Mouse (Mus musculus) liver, embryonic 12.5 days (tissue): ENCODE measurements at regions not wholly inside any gene's neighbourhood (a gene's known extent, or its start where the extent isn't known, plus 50 kb on each side); places are given as distances from the start of the nearest gene placed in this dataset.

Experiments
- ATAC-seq: fragments of 200-750 bp; cut with Nextera tagmentation; 2 replicates; pipeline ENCODE4 v1.8.0; 2017; ENCODE audit warnings: moderate number of reproducible peaks, mild to moderate bottlenecking, moderate library complexity
- H3K27ac ChIP-seq: fragments of 300-500 bp; sonication (generic); 2 replicates; pipeline ENCODE4 v1.5.1; 2016; ENCODE audit warnings: mild to moderate bottlenecking
- H3K27me3 ChIP-seq: fragments of 300-500 bp; sonication (generic); replicated peaks from 2 replicates; pipeline ENCODE4 v1.6.1; 2016; ENCODE audit warnings: mild to moderate bottlenecking, moderate library complexity
- H3K36me3 ChIP-seq: fragments of 300-500 bp; sonication (generic); 2 replicates; pipeline ENCODE4 v1.6.1; 2016; ENCODE audit warnings: mild to moderate bottlenecking, moderate library complexity
- H3K4me1 ChIP-seq: fragments of 300-500 bp; sonication (generic); 2 replicates; pipeline ENCODE4 v1.6.1; 2016
- H3K4me2 ChIP-seq: fragments of 300-500 bp; sonication (generic); 2 replicates; pipeline ENCODE4 v1.6.1; 2016; ENCODE audit warnings: mild to moderate bottlenecking, moderate library complexity
- H3K4me3 ChIP-seq: fragments of 300-500 bp; sonication (generic); 2 replicates; pipeline ENCODE4 v1.5.1; 2016; ENCODE audit warnings: mild to moderate bottlenecking, moderate library complexity
- H3K9ac ChIP-seq: fragments of 300-500 bp; sonication (generic); 2 replicates; pipeline ENCODE4 v1.6.1; 2016; ENCODE audit warnings: mild to moderate bottlenecking, moderate library complexity
- H3K9me3 ChIP-seq: fragments of 300-500 bp; sonication (generic); replicated peaks from 2 replicates; pipeline ENCODE4 v1.6.1; 2016; ENCODE audit warnings: mild to moderate bottlenecking, moderate library complexity
- WGBS: fragments of 180-500 bp; shearing (Covaris S2); methylation state at CpG from one replicate; pipeline ENCODE4 v1.1.7; 2016; ENCODE audit not compliant: insufficient replicate concordance; 5-methylcytosine and 5-hydroxymethylcytosine counted together

GRCm38 (mm10) chr17:45966736-45967135, 65.4 kb downstream of the Vegfa start:
- peaks cover 19% of the 10 kb centered on the region for H3K4me1 ChIP-seq
- no peaks in the 10 kb centered on the region for H3K9me3 ChIP-seq
- H3K27ac ChIP-seq, result no peak overlapping the region
- no peaks in the 10 kb centered on the region for H3K36me3 ChIP-seq
- 54% methylated on average over 4 of the region's 4 CpGs for WGBS
- 0 out of 2 replicates have a peak, but pooled peaks cover 5% of the 10 kb centered on the region for H3K27me3 ChIP-seq
- H3K4me3 ChIP-seq, result no peak overlapping the region
- no peak overlapping the region for H3K9ac ChIP-seq
- no peak for ATAC-seq
- H3K4me2 ChIP-seq, result no peak overlapping the region

GRCm38 (mm10) chr17:45964031-45964430, 68.1 kb downstream of the Vegfa start:
- ATAC-seq, result no peak
- H3K4me1 ChIP-seq, result peaks cover 3% of the 10 kb centered on the region; the same call in 1 of the 2 replicates
- H3K27me3 ChIP-seq, result 0 out of 2 replicates have a peak, but pooled peaks cover 5% of the 10 kb centered on the region
- no peaks in the 10 kb centered on the region for H3K36me3 ChIP-seq
- H3K4me2 ChIP-seq, result no peak overlapping the region
- no peak overlapping the region for H3K4me3 ChIP-seq
- H3K9me3 ChIP-seq, result no peaks in the 10 kb centered on the region
- no peak overlapping the region for H3K27ac ChIP-seq
- H3K9ac ChIP-seq, result no peak overlapping the region

- no peak overlapping the region for H3K4me2 ChIP-seq
- no peaks in the 10 kb centered on the region for H3K36me3 ChIP-seq
- ATAC-seq, result no peak
- no peak overlapping the region for H3K9ac ChIP-seq
- H3K27ac ChIP-seq, result no peak overlapping the region
- peaks cover 3% of the 10 kb centered on the region; the same call in 1 of the 2 replicates for H3K4me1 ChIP-seq
- H3K27me3 ChIP-seq, result 0 out of 2 replicates have a peak, but pooled peaks cover 5% of the 10 kb centered on the region
- no peaks in the 10 kb centered on the region for H3K9me3 ChIP-seq
- 47% methylated on average over 3 of the region's 3 CpGs for WGBS
- no peak overlapping the region for H3K4me3 ChIP-seq
Measured at GRCm38 (mm10) chr17:45963332-45963731, 68.8 kb downstream of the Vegfa start.

GRCm38 (mm10) chr17:45961626-45962319, 70.4 kb downstream of the Vegfa start:
- Histone ChIP-seq H3K36me3 (no peaks in the 10 kb centered on the region), H3K9ac (no peak overlapping the region), H3K27me3 (0 out of 2 replicates have a peak, but pooled peaks cover 3% of the 10 kb centered on the region), H3K4me1 (peaks cover under 1% of the 10 kb centered on the region; the same call in 1 of the 2 replicates), H3K27ac (no peak overlapping the region), H3K9me3 (no peaks in the 10 kb centered on the region), H3K4me3 (no peak overlapping the region), H3K4me2 (no peak overlapping the region)
- WGBS, result 74% methylated on average over 16 of the region's 16 CpGs
- no peak for ATAC-seq

- no peaks in the 10 kb centered on the region for H3K27me3 ChIP-seq
- H3K4me3 ChIP-seq, result no peak overlapping the region
- no peak overlapping the region for H3K4me2 ChIP-seq
- 37% methylated on average over 7 of the region's 7 CpGs for WGBS
- H3K36me3 ChIP-seq, result no peaks in the 10 kb centered on the region
- no peak overlapping the region for H3K9ac ChIP-seq
- ATAC-seq, result peak; percentile 53
- H3K4me1 ChIP-seq, result no peaks in the 10 kb centered on the region
- H3K9me3 ChIP-seq, result no peaks in the 10 kb centered on the region
- H3K27ac ChIP-seq, result no peak overlapping the region
Measured at GRCm38 (mm10) chr17:45958094-45958881, 73.9 kb downstream of the Vegfa start.

GRCm38 (mm10) chr17:45955481-45955880, 76.7 kb downstream of the Vegfa start:
- ATAC-seq, result no peak
- no peak overlapping the region for H3K4me2 ChIP-seq
- H3K27ac ChIP-seq, result no peak overlapping the region
- no peak overlapping the region for H3K4me3 ChIP-seq
- H3K36me3 ChIP-seq, result no peaks in the 10 kb centered on the region
- H3K4me1 ChIP-seq, result no peaks in the 10 kb centered on the region
- no peaks in the 10 kb centered on the region for H3K27me3 ChIP-seq
- H3K9ac ChIP-seq, result no peak overlapping the region
- no peaks in the 10 kb centered on the region for H3K9me3 ChIP-seq
- WGBS, result 53% methylated on average over 10 of the region's 10 CpGs

- H3K4me1 ChIP-seq, result no peaks in the 10 kb centered on the region
- 74% methylated on average over 7 of the region's 7 CpGs for WGBS
- ATAC-seq, result no peak
Measured at GRCm38 (mm10) chr17:45954824-45955223, 77.3 kb downstream of the Vegfa start.

GRCm38 (mm10) chr17:45953523-45953922, 78.6 kb downstream of the Vegfa start:
- no peak for ATAC-seq
- Histone ChIP-seq H3K27ac (no peak overlapping the region), H3K4me1 (no peaks in the 10 kb centered on the region), H3K27me3 (peaks cover 5% of the 10 kb centered on the region; the same call in 1 of the 2 replicates), H3K4me2 (no peak overlapping the region), H3K9me3 (no peaks in the 10 kb centered on the region), H3K9ac (no peak overlapping the region), H3K4me3 (no peak overlapping the region), H3K36me3 (no peaks in the 10 kb centered on the region)
- 58% methylated on average over 8 of the region's 8 CpGs for WGBS

More at GRCm38 (mm10) chr17:45954824-45955223, 77.3 kb downstream of the Vegfa start:
- Histone ChIP-seq H3K4me3 (no peak overlapping the region), H3K36me3 (no peaks in the 10 kb centered on the region), H3K27ac (no peak overlapping the region), H3K4me2 (no peak overlapping the region), H3K9me3 (no peaks in the 10 kb centered on the region), H3K9ac (no peak overlapping the region), H3K27me3 (peaks cover 2% of the 10 kb centered on the region; the same call in 1 of the 2 replicates)

- Histone ChIP-seq H3K4me1 (no peaks in the 10 kb centered on the region), H3K36me3 (no peaks in the 10 kb centered on the region), H3K9ac (no peak overlapping the region), H3K4me2 (no peak overlapping the region), H3K27me3 (peaks cover 5% of the 10 kb centered on the region; the same call in 1 of the 2 replicates), H3K27ac (no peak overlapping the region), H3K9me3 (no peaks in the 10 kb centered on the region), H3K4me3 (no peak overlapping the region)
- 44% methylated on average over 9 of the region's 9 CpGs for WGBS
- ATAC-seq, result no peak
Measured at GRCm38 (mm10) chr17:45950533-45951164, 81.5 kb downstream of the Vegfa start.

- Histone ChIP-seq H3K9ac (no peak overlapping the region), H3K9me3 (no peaks in the 10 kb centered on the region), H3K4me3 (no peak overlapping the region), H3K27me3 (peaks cover 5% of the 10 kb centered on the region; the same call in 1 of the 2 replicates), H3K27ac (no peak overlapping the region), H3K36me3 (no peaks in the 10 kb centered on the region), H3K4me2 (no peak overlapping the region), H3K4me1 (no peaks in the 10 kb centered on the region)
- WGBS, result 69% methylated on average over 6 of the region's 6 CpGs
- no peak for ATAC-seq
Measured at GRCm38 (mm10) chr17:45949141-45949540, 83.0 kb downstream of the Vegfa start.

- Histone ChIP-seq H3K27ac (no peak overlapping the region), H3K36me3 (no peaks in the 10 kb centered on the region), H3K9me3 (no peaks in the 10 kb centered on the region), H3K4me2 (no peak overlapping the region), H3K27me3 (peaks cover 5% of the 10 kb centered on the region; the same call in 1 of the 2 replicates), H3K4me3 (no peak overlapping the region), H3K9ac (no peak overlapping the region), H3K4me1 (no peaks in the 10 kb centered on the region)
- 48% methylated on average over 5 of the region's 5 CpGs for WGBS
- peak; percentile 50; the same call in 1 of the 2 replicates for ATAC-seq
Measured at GRCm38 (mm10) chr17:45948314-45948935, 83.7 kb downstream of the Vegfa start.
